Mouse (Mus musculus): ENCODE data around the gene Rbfox2.

DNA sequence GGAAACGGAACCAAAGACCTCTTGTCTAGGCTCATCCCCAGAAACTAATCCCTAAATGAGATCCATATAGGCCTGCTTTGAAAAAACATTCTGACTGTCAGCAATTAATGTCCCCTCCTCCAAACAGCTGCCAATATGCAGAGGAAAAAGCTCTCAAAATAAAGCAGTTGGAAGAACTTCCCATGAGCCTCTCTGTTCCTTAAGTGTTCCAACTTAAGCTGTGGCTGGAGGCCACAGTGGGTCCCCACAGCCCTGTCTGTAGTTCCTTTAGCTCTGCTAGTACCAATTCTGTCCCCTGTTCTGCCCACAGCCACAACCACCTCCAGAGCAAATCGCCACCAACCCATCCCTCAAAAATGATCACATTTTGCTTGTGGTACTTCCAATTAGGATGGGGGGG is 10.2 kb downstream of the Rbfox2 start:
- TF ChIP-seq CTCF (IDR thresholded peaks at IDR 0.05; ENCODE audit: low read depth, low read length) (no peak), GATA2 (IDR thresholded peaks at IDR 0.05; ENCODE audit: borderline replicate concordance, low read depth, low read length) (no peak), POLR2AphosphoS5 (IDR thresholded peaks at IDR 0.05; ENCODE audit: insufficient replicate concordance, low read depth, low read length) (no peak)

Measured in G1E (cell line).